Mouse (Mus musculus): ENCODE data around the gene Zc3h12a. TPM values are rescaled to one million over a fixed set of nuclear protein-coding genes. Genes with fewer than 3 reads are reported as not detected.

Gene Zc3h12a
- polyA plus RNA-seq, 1 experiment: 5.3 TPM

DNA sequence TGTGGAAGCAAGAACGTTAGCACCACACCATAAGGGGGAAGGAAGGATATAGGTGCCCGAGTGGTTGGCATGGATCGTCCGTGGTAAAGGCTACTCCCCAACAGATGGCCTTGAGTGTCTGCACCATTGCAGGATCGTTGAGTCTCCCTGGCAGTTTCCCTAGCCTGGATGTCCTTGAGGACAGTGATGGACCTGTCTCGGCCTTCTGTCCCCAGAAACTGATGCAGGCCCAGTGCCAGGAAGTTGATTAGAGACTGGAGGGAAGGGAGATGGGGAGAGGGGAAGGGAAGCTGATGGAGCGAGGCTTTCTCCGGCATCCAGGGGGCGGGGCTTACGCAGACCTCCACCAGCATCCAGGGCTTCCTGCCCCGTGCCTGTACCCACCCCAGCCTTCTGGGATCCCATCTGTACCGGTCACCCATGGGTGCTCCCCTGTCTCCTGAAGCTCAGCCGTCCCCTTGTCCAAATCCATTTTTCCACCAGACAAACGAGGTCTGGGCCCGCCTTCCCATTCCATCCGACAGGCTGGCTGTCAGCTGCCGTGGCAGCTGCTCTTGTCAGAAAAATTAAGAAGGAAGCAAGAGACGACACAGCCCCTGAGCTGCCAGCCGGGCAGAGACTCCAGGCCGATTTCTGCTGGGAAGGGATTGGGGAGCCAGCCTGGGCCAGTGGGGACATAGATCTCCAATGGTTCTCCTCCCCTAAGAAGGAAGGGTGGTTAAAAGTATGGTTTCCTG, 31.1 kb upstream of the Zc3h12a start:
- H3K36me3 ChIP-seq (ENCODE audit: control insufficient read depth, insufficient read depth, low read length): no peaks in the 10 kb centered on the region
- no peaks in the 10 kb centered on the region for H3K27me3 ChIP-seq (replicated peaks; ENCODE audit: control insufficient read depth, insufficient read depth, low read length)
- no peak overlapping the region for H3K4me3 ChIP-seq (ENCODE audit: insufficient read depth, low read depth, low read length)
- TF ChIP-seq POLR2A (IDR thresholded peaks at IDR 0.05; ENCODE audit: low read depth, low read length) (no peak), CTCF (conservative IDR thresholded peaks at IDR 0.05; ENCODE audit: insufficient read depth, insufficient read length, low read depth, low read length) (no peak)
- 67% methylated on average over 20 of the region's 20 CpGs for WGBS
- DNase-seq: no peak
- no peak overlapping the region for H3K27ac ChIP-seq (ENCODE audit: insufficient read depth, low read depth, low read length)
- no peaks in the 10 kb centered on the region for H3K4me1 ChIP-seq (ENCODE audit: control insufficient read depth, insufficient read depth, low read length)

DNA sequence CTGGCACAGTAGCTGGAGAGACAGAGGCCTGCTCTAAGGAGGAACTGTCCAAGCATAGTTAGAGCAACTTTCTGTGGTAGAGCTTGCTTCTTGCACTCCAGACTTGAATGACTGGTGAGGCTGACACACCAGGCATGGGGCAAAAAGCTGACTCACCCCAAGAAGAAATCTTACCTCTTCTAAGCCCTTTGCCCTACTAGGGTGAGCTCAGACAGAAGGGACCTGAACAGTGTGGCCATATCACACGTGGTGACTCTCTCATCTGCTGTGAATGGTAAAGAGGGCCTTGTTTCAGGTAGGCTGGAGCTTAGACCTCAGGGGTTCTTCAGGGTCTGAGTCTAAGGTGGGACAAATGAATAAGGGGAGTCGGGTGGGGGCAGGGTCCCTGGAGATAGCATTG, 30.4 kb upstream of the Zc3h12a start:
- H3K4me1 ChIP-seq (ENCODE audit: control insufficient read depth, insufficient read depth, low read length): no peaks in the 10 kb centered on the region
- WGBS: 78% methylated on average over 2 of the region's 2 CpGs
- TF ChIP-seq POLR2A (IDR thresholded peaks at IDR 0.05; ENCODE audit: low read depth, low read length): no peak
- no peak for TF ChIP-seq CTCF (conservative IDR thresholded peaks at IDR 0.05; ENCODE audit: insufficient read depth, insufficient read length, low read depth, low read length)
- H3K27ac ChIP-seq (ENCODE audit: insufficient read depth, low read depth, low read length): no peak overlapping the region
- no peaks in the 10 kb centered on the region for H3K36me3 ChIP-seq (ENCODE audit: control insufficient read depth, insufficient read depth, low read length)
- H3K27me3 ChIP-seq (replicated peaks; ENCODE audit: control insufficient read depth, insufficient read depth, low read length): no peaks in the 10 kb centered on the region
- H3K4me3 ChIP-seq (ENCODE audit: insufficient read depth, low read depth, low read length): no peak overlapping the region
- no peak for DNase-seq

DNA sequence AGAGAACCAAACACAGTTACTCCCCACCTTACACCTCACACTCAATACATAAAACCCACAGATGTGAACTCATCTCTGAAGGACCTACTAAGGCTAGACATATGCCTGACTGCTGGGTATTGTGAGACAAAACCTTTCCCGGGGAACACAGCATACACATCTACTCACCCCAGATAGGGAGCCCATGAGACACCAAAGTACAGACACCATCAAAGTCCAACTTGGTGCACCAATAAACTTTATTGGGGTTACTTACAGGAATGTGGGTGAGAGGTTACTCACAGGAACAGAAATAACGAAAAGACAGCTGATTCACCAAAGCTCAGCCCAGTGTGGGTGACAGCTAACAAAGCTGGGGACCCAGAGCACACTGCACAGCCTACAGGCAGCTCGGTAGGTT, 29.7 kb upstream of the Zc3h12a start:
- Histone ChIP-seq H3K36me3 (ENCODE audit: control insufficient read depth, insufficient read depth, low read length) (no peaks in the 10 kb centered on the region), H3K4me1 (ENCODE audit: control insufficient read depth, insufficient read depth, low read length) (no peaks in the 10 kb centered on the region), H3K4me3 (ENCODE audit: insufficient read depth, low read depth, low read length) (no peak overlapping the region), H3K27ac (ENCODE audit: insufficient read depth, low read depth, low read length) (no peak overlapping the region), H3K27me3 (replicated peaks; ENCODE audit: control insufficient read depth, insufficient read depth, low read length) (no peaks in the 10 kb centered on the region)
- WGBS: 76% methylated on average over 3 of the region's 3 CpGs
- no peak for TF ChIP-seq POLR2A (IDR thresholded peaks at IDR 0.05; ENCODE audit: low read depth, low read length)
- TF ChIP-seq CTCF (conservative IDR thresholded peaks at IDR 0.05; ENCODE audit: insufficient read depth, insufficient read length, low read depth, low read length): no peak
- DNase-seq: no peak

DNA sequence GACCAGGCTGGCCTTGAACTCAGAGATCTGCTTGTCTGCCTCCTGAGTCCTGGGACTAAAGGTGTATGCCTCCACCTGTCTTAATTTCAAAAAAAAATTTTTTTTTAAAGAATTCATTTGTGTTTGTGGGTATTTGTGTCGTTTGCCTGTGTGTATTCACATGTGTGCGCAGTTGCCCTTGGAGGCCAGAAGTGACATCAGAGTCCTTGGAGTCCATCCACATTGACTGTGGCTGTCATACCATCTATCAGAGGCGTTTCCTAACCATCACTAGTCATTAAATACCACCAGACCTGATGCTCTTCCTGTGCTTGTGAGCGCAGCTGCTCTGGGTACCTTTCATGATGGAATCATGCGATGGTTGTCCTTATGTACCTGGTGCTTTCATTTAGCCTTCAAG, 28.0 kb upstream of the Zc3h12a start:
- WGBS: 84% methylated on average over 5 of the region's 5 CpGs
- H3K27ac ChIP-seq (ENCODE audit: insufficient read depth, low read depth, low read length): no peak overlapping the region
- TF ChIP-seq POLR2A (IDR thresholded peaks at IDR 0.05; ENCODE audit: low read depth, low read length): no peak
- TF ChIP-seq CTCF (conservative IDR thresholded peaks at IDR 0.05; ENCODE audit: insufficient read depth, insufficient read length, low read depth, low read length): no peak
- H3K4me1 ChIP-seq (ENCODE audit: control insufficient read depth, insufficient read depth, low read length): no peaks in the 10 kb centered on the region
- no peaks in the 10 kb centered on the region for H3K36me3 ChIP-seq (ENCODE audit: control insufficient read depth, insufficient read depth, low read length)
- DNase-seq: no peak
- no peak overlapping the region for H3K4me3 ChIP-seq (ENCODE audit: insufficient read depth, low read depth, low read length)
- no peaks in the 10 kb centered on the region for H3K27me3 ChIP-seq (replicated peaks; ENCODE audit: control insufficient read depth, insufficient read depth, low read length)

DNA sequence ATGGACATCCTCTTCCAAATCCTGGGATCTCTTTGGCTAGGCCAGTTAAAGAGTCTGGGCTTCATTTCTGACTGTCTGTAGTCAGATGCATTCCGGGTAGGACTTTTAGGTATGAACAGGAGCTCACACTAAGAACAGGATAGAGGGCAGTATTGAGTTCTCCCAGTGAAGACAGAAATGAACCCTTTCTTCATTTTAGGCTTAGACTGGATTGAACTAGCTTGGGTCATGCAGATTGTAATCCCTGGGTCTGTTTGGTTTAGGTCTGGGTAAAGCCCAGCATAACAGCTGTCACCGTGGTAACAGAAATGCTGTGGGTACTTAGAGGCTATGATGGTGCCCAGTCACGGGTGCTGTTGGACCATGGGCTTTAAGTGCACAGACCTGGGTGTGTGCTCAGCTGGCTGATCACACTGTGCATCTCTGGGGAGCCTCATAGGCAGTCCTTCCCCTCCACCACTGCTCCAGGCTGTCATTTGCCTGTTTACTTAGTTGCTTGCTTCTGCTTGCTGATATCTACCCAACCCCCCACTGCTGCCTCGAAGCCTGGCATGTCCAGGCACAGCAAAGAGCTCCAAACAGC, 26.1 kb upstream of the Zc3h12a start:
- TF ChIP-seq CTCF (conservative IDR thresholded peaks at IDR 0.05; ENCODE audit: insufficient read depth, insufficient read length, low read depth, low read length) (no peak), POLR2A (IDR thresholded peaks at IDR 0.05; ENCODE audit: low read depth, low read length) (no peak)
- Histone ChIP-seq H3K27me3 (replicated peaks; ENCODE audit: control insufficient read depth, insufficient read depth, low read length) (no peaks in the 10 kb centered on the region), H3K36me3 (ENCODE audit: control insufficient read depth, insufficient read depth, low read length) (no peaks in the 10 kb centered on the region), H3K4me1 (ENCODE audit: control insufficient read depth, insufficient read depth, low read length) (no peaks in the 10 kb centered on the region), H3K27ac (ENCODE audit: insufficient read depth, low read depth, low read length) (no peak overlapping the region), H3K4me3 (ENCODE audit: insufficient read depth, low read depth, low read length) (no peak overlapping the region)
- 65% methylated on average over 4 of the region's 4 CpGs for WGBS
- DNase-seq: no peak

DNA sequence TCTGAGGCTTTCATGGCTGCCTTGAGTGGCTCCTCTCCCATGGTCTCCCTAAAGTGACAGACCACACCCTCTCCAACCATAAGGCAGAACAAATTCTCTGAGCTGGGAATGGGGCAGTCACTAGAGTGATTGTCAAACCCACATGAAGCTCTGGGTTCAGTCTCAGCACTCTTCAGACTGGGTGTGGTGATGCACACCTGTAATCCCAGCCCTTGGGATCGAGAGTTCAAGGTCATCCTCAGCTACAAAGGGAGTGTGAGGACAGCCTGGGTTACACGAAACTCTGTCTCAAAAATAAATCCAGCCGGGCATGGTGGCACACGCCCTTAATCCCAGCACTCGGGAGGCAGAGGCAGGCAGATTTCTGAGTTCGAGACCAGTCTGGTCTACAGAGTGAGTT, 24.8 kb upstream of the Zc3h12a start:
- Histone ChIP-seq H3K27me3 (replicated peaks; ENCODE audit: control insufficient read depth, insufficient read depth, low read length) (no peaks in the 10 kb centered on the region), H3K4me3 (ENCODE audit: insufficient read depth, low read depth, low read length) (no peak overlapping the region), H3K27ac (ENCODE audit: insufficient read depth, low read depth, low read length) (no peak overlapping the region), H3K4me1 (ENCODE audit: control insufficient read depth, insufficient read depth, low read length) (no peaks in the 10 kb centered on the region), H3K36me3 (ENCODE audit: control insufficient read depth, insufficient read depth, low read length) (no peaks in the 10 kb centered on the region)
- 87% methylated on average over 6 of the region's 6 CpGs for WGBS
- DNase-seq: no peak
- no peak for TF ChIP-seq POLR2A (IDR thresholded peaks at IDR 0.05; ENCODE audit: low read depth, low read length)

DNA sequence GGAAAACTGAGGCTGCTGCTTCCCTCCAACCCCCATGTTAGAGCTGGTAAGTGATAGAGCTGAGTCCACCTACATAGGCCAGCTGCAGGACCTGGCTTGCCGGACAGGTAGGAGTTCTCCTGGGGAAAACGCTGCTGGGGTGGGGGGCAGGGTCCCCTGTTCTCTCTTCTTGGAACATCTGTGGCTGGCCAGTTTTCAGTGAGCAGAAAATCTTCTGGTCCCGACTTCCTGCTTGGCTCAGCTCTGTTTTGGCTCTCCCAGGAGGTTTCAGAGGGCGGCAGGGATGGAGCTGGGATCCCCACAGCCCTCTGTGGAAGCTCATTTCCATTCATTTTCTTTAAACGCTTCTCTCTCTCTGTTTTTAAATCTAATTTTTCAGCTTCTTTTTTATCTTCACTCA, 21.8 kb upstream of the Zc3h12a start:
- DNase-seq: no peak
- no peak overlapping the region for H3K4me3 ChIP-seq (ENCODE audit: insufficient read depth, low read depth, low read length)
- no peak overlapping the region for H3K27ac ChIP-seq (ENCODE audit: insufficient read depth, low read depth, low read length)
- no peaks in the 10 kb centered on the region for H3K27me3 ChIP-seq (replicated peaks; ENCODE audit: control insufficient read depth, insufficient read depth, low read length)
- no peaks in the 10 kb centered on the region for H3K36me3 ChIP-seq (ENCODE audit: control insufficient read depth, insufficient read depth, low read length)
- TF ChIP-seq POLR2A (IDR thresholded peaks at IDR 0.05; ENCODE audit: low read depth, low read length) (no peak), CTCF (conservative IDR thresholded peaks at IDR 0.05; ENCODE audit: insufficient read depth, insufficient read length, low read depth, low read length) (no peak)
- no peaks in the 10 kb centered on the region for H3K4me1 ChIP-seq (ENCODE audit: control insufficient read depth, insufficient read depth, low read length)
- 40% methylated on average over 5 of the region's 5 CpGs for whole genome bisulfite sequencing

Measured in kidney, adult 2 months (tissue).